Mouse (Mus musculus): ENCODE results near the gene Sst. TPM values are rescaled to one million over a fixed set of nuclear protein-coding genes. Genes with fewer than 3 reads are reported as not detected.

The Sst gene
- total RNA-seq, 2 experiments from 2014 or later, result not detected

GRCm38 (mm10) chr16:23890151-23890550, 607 bp downstream of the Sst start:
- intact Hi-C loops (cut with DNase I), result no loop called here
- no peak for DNase-seq (ENCODE audit: low spot score)

DNA sequence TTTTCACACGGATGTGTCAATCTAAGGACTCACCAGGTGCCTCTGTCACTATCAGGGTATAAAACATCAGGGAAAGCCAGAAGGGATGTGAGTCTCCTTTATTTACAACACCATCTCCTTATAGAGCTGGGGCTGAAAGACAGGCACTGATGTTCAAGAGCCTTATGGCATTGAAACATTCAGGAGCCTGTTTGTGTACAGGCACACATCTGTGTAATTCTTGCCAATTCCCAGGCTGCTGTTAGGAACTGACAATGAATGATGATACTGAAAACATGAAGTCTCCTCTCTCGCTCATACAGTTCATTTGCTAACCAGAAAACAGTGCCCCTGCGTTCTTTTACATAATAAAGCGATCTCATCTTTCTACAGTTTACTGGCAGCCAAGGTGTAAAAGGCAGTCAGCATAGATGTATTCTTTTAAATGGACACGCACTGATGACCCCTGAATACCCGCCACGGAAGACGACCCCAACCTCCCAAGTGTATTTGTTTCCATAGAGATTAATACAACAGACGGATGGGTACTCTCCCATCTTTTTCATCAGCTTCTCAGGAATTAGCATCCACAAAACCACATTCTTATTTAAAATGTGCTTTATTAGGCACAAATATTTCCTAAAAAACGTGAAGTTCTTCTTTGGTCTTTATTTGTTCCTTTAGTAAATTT, 2.7 kb downstream of the Sst start:
- intact Hi-C loops (cut with DNase I), result no loop called here
- DNase-seq (ENCODE audit: low spot score), result no peak

- DNase-seq (ENCODE audit: low spot score), result no peak
- intact Hi-C loops (cut with DNase I), result no loop called here
Observed at GRCm38 (mm10) chr16:23885098-23885497, 5.7 kb downstream of the Sst start.

- no peak for DNase-seq (ENCODE audit: low spot score)
- intact Hi-C loops (cut with DNase I), result no loop called here
Observed at GRCm38 (mm10) chr16:23855242-23855641, 35.5 kb downstream of the Sst start.

DNA sequence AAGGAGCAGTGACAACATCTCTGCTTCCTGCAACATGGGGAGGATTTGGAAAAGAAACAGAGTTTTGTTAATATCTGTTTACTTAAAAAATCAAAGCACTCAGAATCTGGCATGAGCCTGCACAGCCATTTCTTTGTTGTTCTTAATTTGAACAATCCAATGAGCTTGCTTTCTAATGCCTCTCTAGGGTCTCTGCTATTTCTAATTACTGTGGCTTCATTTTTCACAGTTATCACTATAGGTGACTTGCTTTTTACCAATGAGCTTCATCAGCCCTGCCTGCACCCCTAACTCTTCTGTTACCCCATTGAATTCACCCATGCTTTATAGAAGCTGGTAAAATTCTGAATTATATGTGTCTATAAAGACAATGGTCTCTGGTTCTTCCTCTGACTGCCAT, 41.0 kb downstream of the Sst start:
- intact Hi-C loops (cut with DNase I), result no loop called here

DNA sequence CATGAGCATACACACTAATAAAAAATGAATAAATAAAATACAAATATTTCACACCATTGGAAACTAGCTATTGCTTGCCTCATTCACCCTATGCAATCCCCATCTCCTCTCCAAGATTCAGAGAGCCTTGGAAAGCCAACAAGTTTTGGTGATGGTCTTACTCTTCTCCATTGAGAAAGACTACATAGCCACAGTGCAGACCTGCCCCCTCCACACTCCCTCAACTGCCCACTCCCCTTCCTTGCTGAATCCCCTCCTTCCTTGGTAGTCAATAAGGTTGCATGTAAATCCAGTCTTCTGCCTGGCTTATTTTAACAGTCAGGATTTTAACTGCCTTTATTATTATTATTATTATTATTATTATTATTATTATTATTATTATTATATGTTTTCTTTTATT, 41.6 kb downstream of the Sst start:
- DNase-seq (ENCODE audit: low spot score), result no peak
- intact Hi-C loops (cut with DNase I), result no loop called here

More for the DNA sequence above, 41.0 kb downstream of the Sst start:
- DNase-seq (ENCODE audit: low spot score), result no peak

- DNase-seq (ENCODE audit: low spot score), result no peak
- intact Hi-C loops (cut with DNase I), result no loop called here
Observed at GRCm38 (mm10) chr16:23844622-23845021, 46.1 kb downstream of the Sst start.

DNA sequence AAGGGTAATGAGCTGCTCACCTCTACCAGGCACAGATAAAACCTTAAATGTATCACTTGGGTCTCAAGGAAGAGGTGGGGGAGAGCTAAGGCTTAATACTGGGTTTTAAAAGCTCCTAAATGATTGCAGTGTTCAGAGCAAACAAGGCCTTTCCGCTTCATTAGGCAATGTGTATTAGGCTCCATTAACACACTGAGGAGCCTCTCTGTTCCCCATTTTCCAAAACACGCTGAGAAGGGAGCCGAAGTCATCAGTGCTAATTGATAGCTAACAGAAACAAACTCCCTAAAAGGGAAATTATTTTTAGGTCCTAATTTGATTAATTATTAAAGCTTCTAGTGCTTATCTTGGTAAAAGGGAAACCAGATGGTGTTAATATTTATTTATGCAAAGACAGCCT, 48.1 kb downstream of the Sst start:
- no peak for DNase-seq (ENCODE audit: low spot score)
- intact Hi-C loops (cut with DNase I), result no loop called here

Other genes starting within 250 kb of the Sst start
- gene Rtp2, start 41.4 kb upstream of the Sst start, total RNA-seq (2021), result not detected
- gene Gm37419, start 97.5 kb upstream of the Sst start, total RNA-seq (2021), result not detected
- 10 to 100 TPM; 12.0 to 17.6 TPM for gene Bcl6, start 97.9 kb upstream of the Sst start, total RNA-seq (2021)

Measured in heart, postnatal 25 days (tissue).